Mouse (Mus musculus) kidney, adult 9 months (tissue): ENCODE measurements around the gene Gm49711.

Experiments
- DNase-seq: peaks from one replicate; pipeline ENCODE4 v3.0.0; 2022

Gm49711 gene

DNA sequence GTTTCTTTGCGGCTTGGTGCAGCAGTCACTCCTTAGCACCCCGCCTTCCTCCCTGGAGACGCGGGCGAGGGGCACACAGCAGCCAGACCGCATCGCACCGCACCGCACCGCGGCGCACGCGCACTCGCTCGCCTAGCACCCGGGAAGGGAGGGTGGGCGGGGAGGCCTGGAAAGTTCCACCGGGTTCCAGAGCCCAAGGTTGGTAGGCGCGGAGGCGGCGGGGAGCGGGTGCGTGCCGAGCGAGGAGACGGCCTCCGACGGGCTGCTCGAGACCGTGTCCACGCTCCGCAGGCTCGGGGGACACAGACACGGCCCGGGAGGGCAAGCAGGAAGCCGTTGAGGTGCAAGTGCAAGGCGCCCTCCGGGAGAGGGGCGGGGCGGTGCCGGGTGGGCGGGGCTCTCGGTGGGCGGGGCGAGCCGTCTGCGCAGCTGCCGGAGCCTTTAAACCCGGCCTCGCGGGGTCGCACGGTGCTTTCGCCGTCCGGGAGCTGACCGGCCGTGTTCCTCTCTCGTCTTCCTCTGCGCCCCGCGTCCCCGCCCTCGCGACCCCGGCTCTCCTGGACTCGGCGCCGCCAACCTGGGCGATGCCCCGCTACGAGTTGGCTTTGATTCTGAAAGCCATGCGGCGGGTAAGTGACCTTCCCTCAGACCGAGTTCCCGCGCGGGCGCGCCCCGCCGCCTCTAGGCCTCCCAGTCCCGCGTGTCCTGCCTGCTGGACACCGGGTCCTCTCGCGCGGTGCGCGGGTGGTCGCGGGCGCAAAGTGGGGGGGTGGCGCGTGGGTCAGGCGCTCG, at the start of gene Gm49711, which contains the start of the genes Mrps6 and Slc5a3:
TSS of gene Gm49711 (plus strand) at position 465 of the 792 bp plus-strand sequence.
TSS of gene Mrps6 (plus strand) at position 419 of the 792 bp plus-strand sequence.
TSS of gene Slc5a3 (plus strand) at position 471 of the 792 bp plus-strand sequence.
- peak; percentile 87 for DNase-seq

DNA sequence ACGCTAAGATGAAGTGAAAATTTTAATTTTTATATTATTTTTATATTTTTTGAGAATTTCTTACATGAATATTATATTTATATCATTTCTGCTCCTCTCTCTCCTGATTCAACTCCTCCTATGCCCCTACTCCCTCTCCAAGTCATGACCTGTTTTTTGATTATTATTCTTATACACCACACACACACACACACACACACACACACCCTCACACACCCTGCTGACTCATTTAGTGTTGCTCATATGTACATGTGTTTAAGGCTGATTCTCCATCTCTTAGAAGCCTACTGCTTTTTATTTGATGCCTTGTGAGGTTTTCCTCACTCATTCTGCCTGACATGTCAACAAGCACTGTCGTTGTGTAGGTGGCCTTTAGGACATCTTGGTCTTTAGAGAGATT, 48.5 kb upstream of the Gm49711 start:
- DNase-seq: no peak

DNA sequence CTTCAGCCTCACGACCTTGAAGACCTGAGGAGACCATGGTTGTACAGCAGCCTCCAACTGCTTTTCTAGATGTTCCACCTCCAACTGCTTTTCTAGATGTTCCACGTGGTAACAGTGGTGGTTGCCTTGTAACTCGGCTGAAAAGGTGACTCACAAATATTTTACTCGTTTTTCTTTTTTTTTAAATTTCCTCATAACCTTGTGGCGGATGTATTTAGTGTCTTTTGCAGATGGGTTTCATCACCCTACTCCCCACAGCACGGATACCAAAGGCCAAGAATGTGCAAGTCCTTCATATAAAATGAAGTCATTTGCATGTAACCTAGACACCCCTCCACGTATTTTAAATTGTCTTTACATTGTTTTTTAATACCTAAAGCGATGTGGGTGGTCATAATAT, 41.3 kb upstream of the Gm49711 start:
- DNase-seq: no peak

DNA sequence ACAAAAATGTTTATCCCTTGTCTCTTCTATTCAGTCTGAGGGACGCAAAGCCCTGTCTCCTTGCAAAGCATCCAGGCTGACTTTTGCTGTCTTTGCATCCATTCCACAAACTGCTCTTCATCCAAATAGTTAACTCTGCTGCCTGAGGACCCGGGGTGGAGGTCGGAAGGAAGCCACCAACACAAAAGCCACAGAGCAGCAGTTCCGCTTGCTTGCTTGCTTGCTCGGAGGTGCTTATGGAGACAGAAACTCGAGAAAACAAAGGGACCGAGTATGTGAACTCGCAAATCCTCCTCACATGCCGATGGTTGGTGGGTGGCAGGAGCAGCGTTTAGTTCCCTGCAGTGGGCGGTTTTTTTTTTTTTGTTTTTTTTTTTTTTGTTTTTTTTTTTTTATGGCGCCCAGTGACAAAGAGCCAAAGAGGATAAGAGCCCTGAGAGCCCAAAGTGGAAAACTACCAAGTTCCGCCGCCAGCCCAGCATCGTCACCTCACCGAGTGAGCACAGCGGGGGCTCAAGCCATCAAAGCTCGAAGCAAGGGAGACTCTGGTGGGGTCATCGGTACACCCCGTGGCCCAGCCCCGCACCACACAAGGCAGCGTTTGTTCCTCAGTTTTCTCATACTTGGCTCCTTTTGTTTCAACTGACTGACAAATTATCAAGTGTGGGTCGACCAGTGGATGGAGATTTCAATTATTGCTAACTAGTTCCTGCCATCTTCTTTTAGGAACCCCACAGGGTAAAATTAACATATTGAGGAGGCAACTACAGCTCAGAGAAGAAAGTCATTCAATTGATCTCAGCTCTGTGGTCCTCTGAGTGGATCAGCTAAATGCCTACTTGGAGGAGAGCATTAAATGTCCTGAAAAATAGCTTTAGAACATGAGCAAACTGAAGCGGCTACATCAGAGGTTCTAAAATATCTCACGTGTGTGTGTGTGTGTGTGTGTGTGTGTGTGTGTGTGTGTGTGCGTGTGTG, 38.7 kb upstream of the Gm49711 start:
- DNase-seq: peak; percentile 35

DNA sequence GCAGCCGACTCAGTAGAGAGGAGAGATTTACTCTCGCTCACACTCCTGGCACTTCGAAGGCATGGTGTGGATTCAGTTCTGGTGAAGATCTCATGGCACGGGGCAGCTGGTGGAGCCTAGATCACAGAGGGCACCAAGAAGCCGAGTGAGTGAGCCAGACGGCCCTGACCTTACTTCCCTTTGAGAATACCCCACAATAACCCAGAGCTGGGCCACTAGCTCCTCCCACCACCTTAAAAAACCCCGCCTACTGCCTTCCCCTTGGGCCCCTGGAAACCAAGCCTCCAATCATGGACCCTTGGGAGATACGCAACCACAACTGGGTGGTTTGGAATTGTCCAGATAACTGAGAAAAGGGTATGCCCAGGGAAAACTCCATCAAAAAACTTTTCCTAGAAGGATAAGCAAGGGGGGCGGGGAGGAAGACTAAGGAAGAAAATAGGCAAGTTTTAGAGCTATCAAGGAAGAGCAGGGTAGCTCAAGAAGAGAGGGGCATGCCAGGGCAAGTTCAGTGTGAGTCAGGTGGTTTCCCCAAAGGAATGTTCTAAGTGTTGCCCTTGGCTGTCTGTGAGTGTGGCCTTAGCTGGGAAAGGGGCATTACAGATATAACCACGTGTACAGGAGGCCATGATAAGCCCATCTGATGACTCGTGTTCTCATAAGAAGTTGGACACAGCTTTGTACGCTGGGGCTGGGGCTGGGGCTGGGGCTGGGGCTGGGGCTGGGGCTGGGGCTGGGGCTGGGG, 36.3 kb upstream of the Gm49711 start:
- no peak for DNase-seq

DNA sequence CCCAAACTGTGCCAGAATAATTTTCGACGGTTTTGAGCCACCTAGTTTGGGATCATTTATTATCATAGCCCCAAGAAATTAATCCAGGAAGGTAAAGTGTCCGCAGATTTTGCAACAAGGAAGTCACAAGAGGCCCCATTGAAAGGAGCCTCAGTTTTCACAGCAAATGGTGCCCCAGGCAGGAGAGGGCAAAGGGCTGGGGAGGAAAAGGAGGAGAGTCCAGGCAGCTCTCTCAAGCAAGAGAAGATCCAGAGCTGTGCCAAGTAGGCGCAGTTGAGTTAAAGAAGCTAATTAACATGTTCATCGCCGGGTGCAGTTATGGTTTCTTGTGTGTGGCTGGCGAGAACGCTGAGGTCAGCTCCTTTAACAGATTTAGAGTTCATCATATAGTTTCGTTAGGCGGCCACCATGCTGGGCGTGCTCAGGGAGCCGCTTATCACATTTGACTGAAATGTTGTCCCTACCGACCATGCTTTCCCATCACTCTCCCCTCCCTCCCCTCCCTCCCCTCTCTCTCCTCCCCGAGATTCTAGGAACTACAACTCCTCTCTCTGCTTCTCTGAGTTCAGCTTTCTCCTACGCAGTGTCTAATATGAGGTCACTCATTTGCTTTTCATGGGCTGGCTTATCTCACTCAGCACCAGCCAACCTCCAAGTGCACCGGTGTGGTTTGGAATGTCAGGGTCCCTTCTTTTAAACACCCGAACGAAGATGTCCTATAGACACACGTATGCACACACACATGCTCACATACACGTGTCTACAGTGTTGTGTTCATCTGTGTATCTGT, 35.4 kb upstream of the Gm49711 start:
- no peak for DNase-seq

DNA sequence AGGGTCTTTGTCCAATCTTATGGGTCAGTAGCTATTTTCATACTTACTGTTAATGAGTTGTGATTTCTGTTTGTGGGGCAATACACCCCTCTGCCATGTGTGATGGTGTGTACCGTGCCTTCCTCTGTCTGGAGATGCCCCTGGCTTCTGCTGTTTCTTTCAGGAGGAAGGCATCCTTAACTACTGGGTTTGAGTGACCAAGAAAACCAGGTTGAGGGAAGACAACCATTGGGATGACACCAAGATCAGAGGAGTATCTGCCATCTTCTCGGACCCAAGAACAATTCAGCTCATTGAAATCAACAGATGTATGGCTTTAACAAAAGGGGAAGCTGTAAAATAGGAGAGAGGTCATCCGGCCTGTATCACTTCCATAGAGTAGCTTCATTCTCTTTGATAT, 24.8 kb upstream of the Gm49711 start:
- DNase-seq: no peak

DNA sequence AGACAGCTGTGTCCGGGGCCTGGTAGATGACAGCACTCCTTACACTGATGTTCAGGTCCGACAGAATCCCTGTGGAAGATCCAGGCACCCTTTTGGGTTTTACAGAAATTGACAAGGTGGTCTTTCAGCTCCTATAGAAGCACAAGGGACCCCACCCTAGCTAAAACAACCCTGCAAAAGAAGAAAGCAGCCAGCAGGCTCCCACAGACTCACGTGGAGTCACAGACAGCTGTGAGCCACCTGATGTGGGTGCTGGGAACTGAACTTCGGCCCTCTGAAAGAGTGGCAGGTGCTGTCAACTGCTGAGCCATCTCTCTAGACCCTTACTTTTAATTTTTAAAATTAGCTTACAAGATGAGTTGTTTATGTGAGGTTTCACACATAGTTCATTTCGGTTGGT, 23.4 kb upstream of the Gm49711 start:
- DNase-seq: no peak

DNA sequence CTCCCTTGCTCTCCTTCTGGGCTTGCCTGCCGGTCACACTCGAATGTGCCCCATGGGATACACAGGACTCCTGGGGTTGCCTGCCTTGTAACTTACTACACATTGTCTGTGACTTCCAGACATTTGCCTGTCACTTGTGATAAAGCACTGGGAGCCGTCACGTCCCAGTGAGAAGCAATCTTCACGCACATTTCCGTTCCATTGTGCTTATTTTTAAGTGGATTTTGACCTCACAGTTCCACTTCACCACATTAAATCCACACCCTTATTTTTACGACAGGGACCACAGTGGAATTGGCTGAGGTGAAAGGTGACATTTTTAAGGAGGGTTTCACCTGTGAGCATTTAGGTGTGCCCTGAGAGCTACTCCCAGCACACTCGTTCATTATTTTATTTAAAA, 21.4 kb upstream of the Gm49711 start:
- DNase-seq: no peak

DNA sequence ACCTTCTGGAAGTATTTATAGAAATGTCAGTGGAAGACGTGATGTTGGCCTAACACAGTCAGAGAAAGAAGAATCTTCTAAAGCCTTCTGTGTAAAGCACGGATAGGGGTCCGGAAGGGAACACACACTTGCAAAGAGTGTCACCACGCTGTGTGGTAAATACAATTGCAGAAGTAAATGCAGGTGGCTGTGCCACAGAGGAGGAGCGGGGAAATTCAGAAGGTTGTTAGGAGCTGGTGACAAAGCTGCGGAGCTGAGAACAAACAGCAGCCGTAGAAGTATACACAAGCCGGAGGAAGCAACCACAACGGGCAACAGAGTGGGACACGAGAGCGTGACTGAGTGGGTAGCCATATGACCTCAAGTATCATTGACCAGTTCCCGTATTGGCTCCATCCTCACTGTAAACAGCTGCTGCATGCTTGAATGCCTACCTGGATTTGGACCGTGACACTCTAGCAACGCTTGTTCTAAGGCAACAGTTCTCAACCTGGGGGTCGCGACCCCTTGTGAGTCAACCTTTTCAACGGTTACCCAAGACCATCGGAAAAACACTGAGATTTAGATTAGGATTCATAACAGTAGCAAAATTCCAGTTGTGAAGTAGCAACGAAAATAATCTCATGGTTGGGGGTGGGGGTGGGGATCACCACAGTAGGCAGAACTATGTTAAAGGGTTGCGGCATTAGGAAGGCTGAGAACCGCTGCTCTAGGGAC, 20.1 kb upstream of the Gm49711 start:
- peak; percentile 31 for DNase-seq

DNA sequence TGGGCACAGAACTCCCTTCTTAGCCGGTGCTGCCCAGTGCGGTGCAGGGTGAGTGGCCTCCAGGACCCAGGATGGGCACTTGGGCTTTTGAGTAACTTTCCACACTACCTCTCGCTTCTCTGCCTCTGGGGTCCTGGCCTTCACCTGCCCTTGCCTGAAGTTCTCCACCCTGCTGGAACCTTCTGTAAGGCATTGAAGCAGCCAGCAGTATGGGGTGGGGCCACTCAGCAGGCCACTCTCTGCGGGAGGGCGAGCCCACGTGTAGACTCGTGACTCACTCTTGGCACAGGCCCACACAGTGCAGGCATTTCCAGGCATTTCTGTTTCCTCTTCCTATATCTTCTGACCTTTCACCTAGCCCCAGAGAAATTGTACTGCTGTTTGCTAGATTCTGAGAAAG, 18.7 kb upstream of the Gm49711 start:
- DNase-seq: peak; percentile 36

DNA sequence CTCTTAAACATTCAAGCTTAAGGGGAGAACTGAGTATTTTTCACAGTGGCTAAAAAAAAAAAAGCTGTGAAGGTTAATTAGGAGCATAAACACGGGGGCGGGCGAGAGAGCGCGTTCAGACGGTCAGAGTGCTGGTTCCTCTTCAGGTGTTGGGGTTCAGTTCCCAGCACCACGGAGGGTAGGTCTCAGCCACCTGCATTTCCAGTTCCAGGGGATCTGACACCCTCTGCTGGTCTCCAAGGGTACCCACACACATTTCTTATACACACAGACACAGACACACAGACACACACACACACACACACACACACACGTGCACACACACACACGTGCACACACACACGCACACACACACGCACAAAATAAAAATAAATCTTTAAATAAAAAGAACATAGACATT, 18.1 kb upstream of the Gm49711 start:
- DNase-seq: no peak

DNA sequence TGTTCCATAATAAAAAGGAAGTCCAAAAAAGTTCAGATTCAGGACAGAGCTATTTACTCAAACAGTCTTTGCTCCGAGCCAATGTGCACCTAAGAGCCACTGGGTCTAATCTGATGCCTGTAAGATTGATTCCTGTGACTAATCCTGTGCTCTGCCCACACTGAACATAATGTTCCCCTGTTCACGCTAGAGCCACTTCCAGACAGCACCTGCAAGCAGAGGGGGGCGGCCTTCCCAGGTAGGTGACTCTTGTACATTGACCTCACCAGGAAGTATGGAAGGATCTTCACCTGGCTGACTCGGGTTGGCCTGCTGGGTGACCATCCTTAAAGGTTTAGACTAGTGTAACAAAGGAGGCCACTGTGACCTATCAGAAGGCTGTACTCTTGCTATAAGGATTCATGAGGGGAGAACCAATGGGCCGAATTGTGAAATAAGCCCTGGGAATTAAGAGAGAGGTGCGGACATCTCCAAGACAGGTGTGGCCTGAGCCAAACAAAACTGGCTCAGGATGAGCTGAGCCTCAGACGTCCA, 6.3 kb upstream of the Gm49711 start:
- DNase-seq: no peak

DNA sequence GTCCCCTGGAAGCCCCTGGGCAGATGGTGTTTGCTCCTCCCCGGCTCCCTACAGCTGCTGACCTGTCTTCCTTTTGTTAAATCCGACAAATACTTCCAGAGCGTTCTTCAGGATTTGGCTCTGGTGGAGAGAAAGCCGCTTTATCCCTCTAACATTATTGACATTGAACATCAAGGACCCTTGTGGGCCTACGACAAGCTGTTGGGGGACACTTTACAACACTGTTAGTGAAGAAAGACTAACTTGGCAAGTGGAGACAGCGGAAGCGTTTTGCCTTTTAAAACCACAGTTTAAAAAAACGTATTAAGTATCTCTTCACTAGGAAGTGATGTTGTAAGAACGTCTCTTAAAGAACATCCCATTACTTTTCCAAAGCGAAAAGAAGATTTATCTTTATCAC, 5.5 kb upstream of the Gm49711 start:
- no peak for DNase-seq

DNA sequence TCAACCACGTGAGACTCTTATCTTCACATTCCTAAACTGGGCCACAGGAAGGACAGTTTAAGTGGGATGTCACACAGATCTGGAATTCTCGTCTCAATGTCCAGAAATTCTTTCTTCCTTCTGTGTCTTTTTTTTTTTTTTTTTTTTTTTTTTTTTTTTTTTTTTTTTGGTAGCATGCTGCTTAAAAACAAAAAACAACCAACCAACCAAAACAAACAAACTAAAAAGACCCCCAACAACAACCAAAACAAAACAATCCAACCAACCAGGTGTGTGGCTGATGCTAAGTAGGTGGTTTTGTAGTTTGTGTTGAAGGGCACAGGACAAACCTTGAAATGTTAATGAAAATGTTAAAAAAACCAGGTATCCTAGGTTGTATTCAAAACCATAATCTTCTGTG, 1.4 kb upstream of the Gm49711 start:
- DNase-seq: no peak

DNA sequence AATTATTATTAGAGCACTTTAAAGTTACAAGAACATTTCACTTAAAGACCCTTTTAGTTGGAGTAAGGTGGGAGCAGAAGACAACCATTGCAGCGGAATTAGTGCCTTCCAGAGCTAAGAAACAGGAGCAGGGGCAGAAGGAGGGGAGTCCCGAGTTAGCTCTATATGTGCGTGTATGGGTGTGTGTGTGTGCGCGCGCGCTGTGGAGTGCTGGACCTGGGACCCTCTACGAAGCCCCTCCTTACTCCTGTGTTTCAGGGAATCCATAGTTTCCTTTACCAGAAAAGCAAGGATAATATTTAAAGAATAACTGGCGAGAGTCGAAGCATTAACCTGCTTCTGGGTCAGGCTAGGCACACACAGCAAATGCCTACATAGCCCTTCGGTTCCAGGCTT, 662 bp upstream of the Gm49711 start:
- DNase-seq: no peak

DNA sequence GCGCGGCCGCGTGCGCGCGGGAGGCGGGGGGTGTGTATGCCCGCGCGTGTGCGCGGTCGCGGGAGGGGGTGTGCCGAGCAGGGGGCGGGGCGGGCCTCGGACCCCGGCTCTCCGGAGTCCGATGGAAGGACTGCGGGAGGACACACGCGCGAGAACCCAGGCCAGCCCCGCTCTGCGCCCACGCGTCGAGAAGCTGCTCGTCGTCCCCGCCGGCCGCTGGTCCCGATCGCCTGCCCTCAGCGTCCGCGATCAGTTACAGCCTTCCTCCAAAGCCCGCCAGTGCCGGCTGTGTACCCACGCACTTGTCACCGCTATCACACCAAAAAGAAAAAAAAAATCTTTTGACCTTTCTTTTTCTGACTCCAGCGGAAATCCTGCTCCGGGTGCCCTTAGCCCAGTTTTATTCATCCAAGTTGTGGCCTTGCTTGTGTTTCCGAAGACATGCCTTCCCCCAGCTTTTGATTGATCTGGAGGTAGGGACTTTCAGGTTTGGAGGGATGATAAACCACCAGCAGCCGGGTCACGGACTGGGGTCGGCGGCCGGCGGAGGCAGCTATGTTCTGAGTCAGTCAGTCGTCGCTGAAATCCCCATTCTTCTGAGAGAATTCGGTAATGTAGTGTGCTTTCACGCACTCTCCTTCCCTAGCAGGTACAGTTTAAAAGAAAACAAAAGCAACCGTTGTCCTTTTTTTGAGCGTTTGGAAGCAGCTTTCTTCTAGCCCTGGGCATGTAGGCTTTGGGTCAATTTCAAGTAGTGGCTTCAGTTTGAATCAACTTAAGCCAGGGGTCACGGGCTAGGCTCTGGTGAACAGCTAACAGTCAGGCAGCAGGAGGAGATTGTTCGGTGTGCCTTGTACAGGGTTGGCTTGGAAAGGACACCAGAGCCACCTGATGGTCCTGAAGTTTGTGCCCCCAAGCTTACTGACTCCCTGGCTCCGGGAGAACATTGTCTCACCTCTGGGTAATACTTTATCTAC, 816 bp downstream of the Gm49711 start:
- no peak for DNase-seq

DNA sequence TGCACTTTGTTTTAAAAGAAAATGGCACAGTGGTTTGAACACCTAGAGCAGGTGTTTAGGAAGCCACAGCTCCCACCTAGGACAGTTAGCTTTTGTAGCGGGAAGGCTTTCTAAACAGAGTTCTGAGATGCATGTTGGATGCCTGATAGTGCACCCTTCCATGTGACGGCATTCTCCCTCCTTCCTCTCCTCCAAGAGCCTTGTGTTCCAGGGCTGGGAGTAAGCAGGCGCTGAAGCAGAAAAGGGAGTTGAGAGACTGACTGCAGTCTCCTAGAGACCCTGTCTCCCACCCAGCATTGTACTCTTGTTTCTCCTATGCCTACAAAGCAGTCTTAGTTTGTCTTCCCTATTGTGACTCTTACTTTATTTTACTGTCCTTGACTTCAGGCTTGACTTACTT, 2.1 kb downstream of the Gm49711 start:
- no peak for DNase-seq

DNA sequence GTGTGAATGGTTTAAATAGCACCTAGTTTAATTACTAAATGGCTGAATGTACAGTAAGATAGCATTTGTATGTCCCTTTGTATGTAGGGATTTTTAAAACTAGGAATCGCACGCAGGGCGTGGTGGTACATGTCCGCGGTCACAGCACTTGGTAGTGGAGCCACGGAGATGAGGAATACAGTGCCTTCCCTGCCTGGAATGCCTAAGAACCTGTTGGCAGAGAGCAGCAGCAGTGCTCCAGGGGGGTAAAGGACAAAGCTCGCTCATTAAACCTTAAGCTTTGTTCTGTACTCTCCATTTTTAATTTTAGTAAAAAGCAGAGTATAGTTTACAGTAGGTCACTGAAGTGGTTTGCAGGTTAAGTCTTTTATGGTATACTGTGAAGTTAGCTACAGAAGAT, 3.5 kb downstream of the Gm49711 start:
- DNase-seq: peak; percentile 63

DNA sequence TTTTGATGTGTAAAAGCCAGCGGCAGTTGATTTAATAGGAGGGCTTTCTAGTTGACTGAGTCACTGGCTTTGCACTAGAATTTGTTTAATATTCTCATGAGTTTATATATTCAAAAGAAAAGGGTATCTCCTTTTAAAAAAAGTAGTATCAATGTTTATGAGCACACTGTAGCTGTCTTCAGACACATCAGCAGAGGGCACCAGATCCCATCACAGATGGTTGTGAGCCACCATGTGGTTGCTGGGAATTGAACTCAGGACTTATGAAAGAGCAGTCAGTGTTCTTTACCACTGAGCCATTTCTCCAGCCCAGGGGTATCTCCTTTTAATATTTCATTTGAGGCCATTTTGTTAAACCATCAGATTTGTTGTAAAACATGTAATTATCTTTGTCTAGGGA, 4.7 kb downstream of the Gm49711 start:
- DNase-seq: no peak
